Mouse (Mus musculus) liver, embryonic 14.5 days (tissue): ENCODE data around the gene Cep55.

Experiments used
- CTCF ChIP-seq: IDR thresholded peaks from 2 replicates; pipeline ENCODE4 v1.5.1; 2016; ENCODE audit warnings: antibody characterized with exemption, low read depth, control low read depth
- EP300 ChIP-seq: IDR thresholded peaks from 2 replicates; pipeline ENCODE4 v1.6.1; 2016; ENCODE audit warnings: antibody characterized with exemption, low read depth

DNA sequence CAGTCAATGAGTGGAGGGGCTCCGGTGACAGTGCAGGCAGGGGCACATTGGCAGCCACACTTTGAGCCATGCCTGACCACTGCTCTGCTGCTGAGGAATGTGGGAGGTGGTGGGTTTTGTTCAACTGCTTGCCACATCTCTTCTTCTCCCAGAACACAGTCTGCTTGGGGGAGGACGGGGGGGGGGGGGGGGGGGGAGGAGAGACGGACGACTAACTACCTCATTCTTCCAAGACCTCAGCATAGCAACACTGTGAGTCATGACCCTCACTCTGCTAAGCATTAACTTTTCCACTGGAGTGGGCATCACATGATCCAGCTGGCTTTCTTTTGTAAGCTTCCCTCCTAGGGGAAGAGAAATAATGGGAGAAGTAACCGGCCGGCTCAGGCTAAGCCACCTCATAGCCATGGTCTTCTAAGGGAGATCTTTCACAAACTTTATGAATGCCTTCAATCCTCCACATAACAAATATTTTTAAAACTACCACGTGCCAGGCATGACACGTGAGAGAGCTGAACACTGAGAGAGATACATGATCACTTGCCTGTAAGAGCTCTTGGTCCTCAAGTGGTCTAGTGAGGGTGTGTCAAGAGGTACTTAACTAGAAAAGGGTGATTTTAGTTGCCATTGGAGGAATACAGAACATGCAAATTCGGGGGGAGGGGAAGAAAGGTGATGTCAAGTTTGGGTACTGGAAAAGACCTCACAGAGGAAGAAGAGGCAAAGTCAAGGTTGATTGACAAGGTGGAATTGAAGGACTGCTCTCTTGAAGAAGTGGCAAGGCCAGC, 29.4 kb upstream of the Cep55 start:
- TF ChIP-seq CTCF (no peak), EP300 (no peak)
